Mouse (Mus musculus): ENCODE data around the gene Copz2. TPM values are rescaled to one million over a fixed set of nuclear protein-coding genes. Genes with fewer than 3 reads are reported as not detected.
A peak's percentile ranks its signal among the peaks of the same experiment; 100 is the strongest.

The Copz2 gene
- polyA plus RNA-seq, 1 experiment from 2014 or later = 105 TPM

DNA sequence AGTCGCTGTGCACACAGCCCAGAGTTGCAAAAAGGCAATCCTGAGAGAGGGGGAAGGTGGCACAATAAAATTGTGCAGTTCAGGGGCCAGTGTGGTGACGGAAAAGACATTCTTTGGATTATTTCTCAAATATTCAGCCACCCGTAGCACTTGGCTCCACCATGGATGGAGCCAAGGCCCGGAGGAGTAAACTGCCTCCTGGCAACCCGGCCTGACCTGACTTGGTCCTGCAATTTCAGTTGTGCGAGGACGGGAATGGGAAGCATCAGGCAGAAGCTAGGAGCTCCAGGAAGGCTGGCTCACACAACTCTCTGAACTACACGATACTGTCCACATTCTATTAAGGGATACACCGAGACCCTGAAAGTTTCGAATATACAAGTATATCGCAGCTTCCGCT is 12.9 kb downstream of the Copz2 start:
- Histone ChIP-seq H3K9me3 (replicated peaks; ENCODE audit: control insufficient read depth, low read length) (no peaks in the 10 kb centered on the region), H3K36me3 (ENCODE audit: control insufficient read depth, insufficient read depth, low read length) (no peaks in the 10 kb centered on the region), H3K4me1 (ENCODE audit: control insufficient read depth, insufficient read depth, low read length) (peaks cover 16% of the 10 kb centered on the region), H3K4me3 (ENCODE audit: low read depth, low read length) (no peak overlapping the region), H3K27ac (ENCODE audit: low read depth, low read length) (no peak overlapping the region), H3K27me3 (ENCODE audit: control insufficient read depth, insufficient read depth, low read length) (peaks cover 3% of the 10 kb centered on the region; the same call in 1 of the 2 replicates), H3K9ac (ENCODE audit: low read depth, low read length) (no peak overlapping the region), H3K4me2 (peak overlapping the region; percentile 94)
- no peak for ATAC-seq (replicated peaks; ENCODE audit: insufficient number of reproducible peaks, low FRiP score, low TSS enrichment)
- WGBS (ENCODE audit: insufficient replicate concordance) = 79% methylated on average over 12 of the region's 12 CpGs

DNA sequence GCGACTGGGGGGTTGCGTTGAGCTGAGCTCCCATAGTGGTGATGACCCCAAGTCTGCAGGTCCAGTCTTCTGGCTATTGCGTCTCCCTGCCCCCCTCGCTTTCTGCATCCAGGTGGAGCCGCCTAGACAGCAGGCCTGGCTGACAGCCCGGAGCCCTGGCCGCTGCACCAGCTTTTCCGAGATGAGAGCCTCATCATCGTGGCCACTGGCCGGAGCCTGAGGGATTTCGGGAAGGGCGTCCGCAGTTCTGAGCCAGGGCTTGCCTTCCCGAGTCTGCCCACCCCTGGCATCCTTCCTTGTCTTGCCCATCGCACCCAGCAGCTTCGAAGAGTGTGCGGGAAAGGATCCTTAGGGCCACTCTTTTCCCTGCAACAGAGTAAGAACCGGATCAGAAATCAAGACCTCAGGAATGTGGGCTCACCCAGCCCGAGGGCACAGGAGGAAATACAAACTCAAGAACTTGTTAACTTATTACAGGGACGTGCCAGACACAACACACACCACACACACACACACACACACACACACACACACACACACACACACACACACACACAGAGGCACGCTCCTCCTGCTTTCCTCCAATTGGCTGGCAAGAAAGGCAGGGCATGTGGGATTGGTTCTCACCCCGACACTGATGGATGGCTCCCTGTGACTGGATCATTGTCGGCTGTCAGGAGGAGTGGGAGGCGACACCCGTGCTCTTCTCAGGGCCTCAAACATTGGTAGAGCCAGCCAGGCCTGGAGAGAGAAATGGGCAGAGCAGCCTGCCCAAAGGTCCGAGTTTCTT is 13.7 kb downstream of the Copz2 start:
- Histone ChIP-seq H3K4me1 (ENCODE audit: control insufficient read depth, insufficient read depth, low read length) (peaks cover 16% of the 10 kb centered on the region), H3K27me3 (ENCODE audit: control insufficient read depth, insufficient read depth, low read length) (peaks cover 3% of the 10 kb centered on the region; the same call in 1 of the 2 replicates), H3K36me3 (ENCODE audit: control insufficient read depth, insufficient read depth, low read length) (no peaks in the 10 kb centered on the region), H3K27ac (ENCODE audit: low read depth, low read length) (no peak overlapping the region), H3K9ac (ENCODE audit: low read depth, low read length) (no peak overlapping the region), H3K9me3 (replicated peaks; ENCODE audit: control insufficient read depth, low read length) (no peaks in the 10 kb centered on the region), H3K4me2 (peak overlapping the region; percentile 62), H3K4me3 (ENCODE audit: low read depth, low read length) (peak overlapping the region; percentile 18)
- ATAC-seq (replicated peaks; ENCODE audit: insufficient number of reproducible peaks, low FRiP score, low TSS enrichment) = no peak
- 24% methylated on average over 26 of the region's 26 CpGs for WGBS (ENCODE audit: insufficient replicate concordance)

DNA sequence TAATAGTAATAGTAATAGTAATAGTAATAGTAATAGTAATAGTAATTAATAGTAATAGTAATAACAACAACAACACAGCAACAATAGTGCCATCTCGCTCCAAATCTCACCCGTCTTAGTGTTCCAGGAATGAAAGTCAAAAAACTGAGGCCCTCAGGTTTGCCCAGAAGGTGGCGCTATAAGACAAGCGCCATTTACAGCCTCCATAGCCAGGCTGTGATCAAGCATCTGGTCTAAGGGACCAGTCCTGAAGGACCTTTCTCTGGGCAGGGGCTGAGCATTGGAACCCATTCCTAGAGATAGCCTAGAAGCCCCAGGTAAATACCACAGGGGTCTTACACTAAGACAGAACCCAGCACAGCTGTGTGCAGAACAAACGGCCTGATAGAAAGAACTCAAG is 17.5 kb downstream of the Copz2 start:
- no peaks in the 10 kb centered on the region for H3K9me3 ChIP-seq (replicated peaks; ENCODE audit: control insufficient read depth, low read length)
- WGBS (ENCODE audit: insufficient replicate concordance) = 15% methylated on average over 5 of the region's 5 CpGs
- peaks cover 6% of the 10 kb centered on the region for H3K4me1 ChIP-seq (ENCODE audit: control insufficient read depth, insufficient read depth, low read length)
- no peak overlapping the region for H3K9ac ChIP-seq (ENCODE audit: low read depth, low read length)
- H3K27ac ChIP-seq (ENCODE audit: low read depth, low read length) = no peak overlapping the region
- no peak overlapping the region for H3K4me3 ChIP-seq (ENCODE audit: low read depth, low read length)
- H3K27me3 ChIP-seq (ENCODE audit: control insufficient read depth, insufficient read depth, low read length) = peaks cover 3% of the 10 kb centered on the region; the same call in 1 of the 2 replicates
- H3K36me3 ChIP-seq (ENCODE audit: control insufficient read depth, insufficient read depth, low read length) = no peaks in the 10 kb centered on the region
- no peak for ATAC-seq (replicated peaks; ENCODE audit: insufficient number of reproducible peaks, low FRiP score, low TSS enrichment)
- no peak overlapping the region for H3K4me2 ChIP-seq

DNA sequence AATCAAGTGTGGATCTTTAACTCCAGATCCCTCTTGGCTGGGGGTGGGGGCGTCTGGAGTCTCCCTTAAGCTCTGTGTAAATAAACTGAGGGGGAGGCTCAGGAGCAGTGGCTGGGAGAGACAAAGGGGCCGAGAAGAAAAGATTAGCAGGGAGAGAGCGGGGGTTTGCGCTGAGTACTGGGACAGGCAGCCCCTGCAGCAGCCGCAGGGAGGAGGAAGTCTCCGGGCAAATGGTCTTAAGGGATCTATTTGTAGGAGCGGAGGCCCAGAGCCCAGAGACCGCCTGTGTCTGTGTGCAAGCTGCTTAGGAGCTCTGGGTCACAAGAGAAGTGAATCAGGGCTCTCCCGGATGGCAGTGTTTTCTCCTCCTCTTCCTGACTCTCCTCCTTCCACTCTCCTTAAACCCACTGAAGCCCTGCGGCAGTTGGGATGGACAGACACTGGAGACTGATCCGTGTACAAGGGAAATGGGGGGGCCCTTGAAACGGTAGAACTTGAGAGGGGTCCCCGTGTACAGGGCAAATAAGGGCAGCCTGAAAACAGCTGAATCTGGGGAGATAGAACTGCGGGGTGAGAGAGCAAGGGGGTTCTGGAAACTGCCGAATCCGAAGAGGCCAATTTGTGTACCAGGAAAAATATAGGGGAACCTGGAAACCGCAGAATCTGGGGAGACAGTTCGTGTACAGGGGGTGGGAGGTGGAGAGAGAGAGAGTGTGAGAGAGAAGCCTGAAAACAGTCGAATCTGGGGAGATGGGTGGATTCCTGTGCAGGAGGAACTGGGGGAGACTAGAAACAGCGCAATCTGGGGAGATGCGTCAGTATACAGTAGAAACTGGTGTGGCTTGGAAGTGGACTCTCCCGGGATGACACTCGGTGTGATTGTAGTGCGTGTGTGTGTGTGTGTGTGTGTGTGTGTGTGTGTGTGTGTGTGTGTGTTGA is 23.0 kb downstream of the Copz2 start:
- H3K27ac ChIP-seq (ENCODE audit: low read depth, low read length) = peak overlapping the region; percentile 59
- peak overlapping the region; percentile 41 for H3K4me2 ChIP-seq
- ATAC-seq (replicated peaks; ENCODE audit: insufficient number of reproducible peaks, low FRiP score, low TSS enrichment) = no peak
- no peaks in the 10 kb centered on the region for H3K36me3 ChIP-seq (ENCODE audit: control insufficient read depth, insufficient read depth, low read length)
- H3K4me3 ChIP-seq (ENCODE audit: low read depth, low read length) = peak overlapping the region; percentile 8
- no peaks in the 10 kb centered on the region for H3K9me3 ChIP-seq (replicated peaks; ENCODE audit: control insufficient read depth, low read length)
- H3K27me3 ChIP-seq (ENCODE audit: control insufficient read depth, insufficient read depth, low read length) = peaks cover 12% of the 10 kb centered on the region
- 11% methylated on average over 24 of the region's 24 CpGs for WGBS (ENCODE audit: insufficient replicate concordance)
- peaks cover 28% of the 10 kb centered on the region for H3K4me1 ChIP-seq (ENCODE audit: control insufficient read depth, insufficient read depth, low read length)
- peak overlapping the region; percentile 16; the same call in 1 of the 2 replicates for H3K9ac ChIP-seq (ENCODE audit: low read depth, low read length)

DNA sequence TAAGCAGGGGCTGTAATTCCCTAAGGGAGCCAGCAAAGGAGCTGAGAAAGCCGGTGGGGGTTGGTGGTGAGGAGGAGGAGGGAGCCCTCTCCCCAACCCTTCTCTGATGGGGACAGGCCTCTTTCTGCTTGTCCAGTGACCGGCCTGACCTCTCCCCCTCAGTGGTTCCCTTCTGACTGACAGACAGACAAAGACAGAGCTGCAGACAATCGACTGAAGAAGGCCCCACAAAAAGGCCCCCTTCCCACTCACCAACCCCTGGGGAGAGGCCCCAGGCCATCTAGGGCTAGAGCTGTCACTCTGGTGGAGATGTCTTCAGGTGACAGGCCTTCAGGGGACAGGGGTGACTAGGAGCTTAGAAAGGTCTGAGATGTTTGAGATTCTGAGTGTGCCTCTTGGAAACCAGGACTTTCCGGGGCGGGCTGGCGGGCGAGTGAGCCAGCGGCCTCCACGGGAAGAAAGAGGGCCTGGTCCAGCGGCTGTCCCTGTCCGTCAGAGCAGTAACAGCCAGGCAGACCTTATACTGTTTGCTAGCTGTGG is 24.0 kb downstream of the Copz2 start:
- H3K4me3 ChIP-seq (ENCODE audit: low read depth, low read length) = no peak overlapping the region
- 25% methylated on average over 11 of the region's 11 CpGs for WGBS (ENCODE audit: insufficient replicate concordance)
- no peak overlapping the region for H3K4me2 ChIP-seq

DNA sequence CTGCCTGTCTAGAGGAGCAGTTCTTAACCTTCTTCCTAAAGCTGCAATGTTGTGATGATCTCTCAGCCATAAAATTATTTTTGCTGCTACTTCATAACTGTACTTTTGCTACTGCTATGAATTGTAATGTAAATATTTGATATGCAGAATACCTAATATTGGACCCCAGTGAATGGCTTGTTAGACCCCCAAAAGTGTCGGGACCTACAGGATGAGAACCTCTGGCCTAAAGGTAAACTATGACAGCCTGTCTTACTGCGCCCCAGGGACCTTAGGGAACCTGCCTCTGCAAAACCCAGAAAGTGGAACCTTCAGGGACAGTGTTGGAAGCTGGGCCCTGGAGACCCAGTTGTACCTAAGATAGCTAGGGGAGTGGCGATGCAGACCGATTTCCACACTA is 25.6 kb downstream of the Copz2 start:
- no peak for ATAC-seq (replicated peaks; ENCODE audit: insufficient number of reproducible peaks, low FRiP score, low TSS enrichment)
- Histone ChIP-seq H3K36me3 (ENCODE audit: control insufficient read depth, insufficient read depth, low read length) (no peaks in the 10 kb centered on the region), H3K4me2 (peak overlapping the region; percentile 78), H3K9me3 (replicated peaks; ENCODE audit: control insufficient read depth, low read length) (no peaks in the 10 kb centered on the region), H3K4me1 (ENCODE audit: control insufficient read depth, insufficient read depth, low read length) (peaks cover 28% of the 10 kb centered on the region), H3K9ac (ENCODE audit: low read depth, low read length) (no peak overlapping the region), H3K27ac (ENCODE audit: low read depth, low read length) (no peak overlapping the region), H3K4me3 (ENCODE audit: low read depth, low read length) (peak overlapping the region; percentile 45), H3K27me3 (ENCODE audit: control insufficient read depth, insufficient read depth, low read length) (peaks cover 15% of the 10 kb centered on the region)
- WGBS (ENCODE audit: insufficient replicate concordance) = 16% methylated on average over 4 of the region's 4 CpGs

More for the DNA sequence above, 24.0 kb downstream of the Copz2 start:
- no peak for ATAC-seq (replicated peaks; ENCODE audit: insufficient number of reproducible peaks, low FRiP score, low TSS enrichment)
- no peaks in the 10 kb centered on the region for H3K36me3 ChIP-seq (ENCODE audit: control insufficient read depth, insufficient read depth, low read length)
- peaks cover 28% of the 10 kb centered on the region for H3K4me1 ChIP-seq (ENCODE audit: control insufficient read depth, insufficient read depth, low read length)
- peaks cover 15% of the 10 kb centered on the region for H3K27me3 ChIP-seq (ENCODE audit: control insufficient read depth, insufficient read depth, low read length)
- no peaks in the 10 kb centered on the region for H3K9me3 ChIP-seq (replicated peaks; ENCODE audit: control insufficient read depth, low read length)
- no peak overlapping the region for H3K9ac ChIP-seq (ENCODE audit: low read depth, low read length)
- no peak overlapping the region for H3K27ac ChIP-seq (ENCODE audit: low read depth, low read length)

DNA sequence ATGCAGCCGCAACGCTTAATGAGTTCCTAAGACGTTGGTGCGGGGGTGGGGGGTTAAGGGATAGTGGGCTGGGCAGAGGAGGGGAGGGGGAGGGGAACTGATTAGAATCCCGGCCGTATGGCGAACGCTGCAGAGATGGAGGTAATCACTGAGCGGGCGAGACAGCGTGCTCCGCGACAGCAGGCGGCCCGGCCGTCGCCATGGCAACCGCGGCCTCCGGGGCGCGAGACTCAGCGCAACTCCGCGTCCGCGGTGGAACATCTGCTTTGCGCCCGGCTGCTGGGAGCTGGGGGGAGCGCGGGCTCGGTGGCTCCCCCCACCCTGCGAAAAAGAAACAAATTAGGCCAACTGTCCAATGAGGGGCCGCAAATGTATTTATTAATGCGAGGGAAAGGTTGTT is 26.1 kb downstream of the Copz2 start:
- Histone ChIP-seq H3K4me3 (ENCODE audit: low read depth, low read length) (peak overlapping the region; percentile 45), H3K27ac (ENCODE audit: low read depth, low read length) (no peak overlapping the region), H3K9ac (ENCODE audit: low read depth, low read length) (no peak overlapping the region; the same call in 1 of the 2 replicates), H3K9me3 (replicated peaks; ENCODE audit: control insufficient read depth, low read length) (no peaks in the 10 kb centered on the region), H3K36me3 (ENCODE audit: control insufficient read depth, insufficient read depth, low read length) (no peaks in the 10 kb centered on the region), H3K4me2 (peak overlapping the region; percentile 78), H3K27me3 (ENCODE audit: control insufficient read depth, insufficient read depth, low read length) (peaks cover 15% of the 10 kb centered on the region), H3K4me1 (ENCODE audit: control insufficient read depth, insufficient read depth, low read length) (peaks cover 28% of the 10 kb centered on the region)
- WGBS (ENCODE audit: insufficient replicate concordance) = under 1% methylated on average over 35 of the region's 35 CpGs
- peak; percentile 33; the same call in 1 of the 2 replicates for ATAC-seq (replicated peaks; ENCODE audit: insufficient number of reproducible peaks, low FRiP score, low TSS enrichment)

DNA sequence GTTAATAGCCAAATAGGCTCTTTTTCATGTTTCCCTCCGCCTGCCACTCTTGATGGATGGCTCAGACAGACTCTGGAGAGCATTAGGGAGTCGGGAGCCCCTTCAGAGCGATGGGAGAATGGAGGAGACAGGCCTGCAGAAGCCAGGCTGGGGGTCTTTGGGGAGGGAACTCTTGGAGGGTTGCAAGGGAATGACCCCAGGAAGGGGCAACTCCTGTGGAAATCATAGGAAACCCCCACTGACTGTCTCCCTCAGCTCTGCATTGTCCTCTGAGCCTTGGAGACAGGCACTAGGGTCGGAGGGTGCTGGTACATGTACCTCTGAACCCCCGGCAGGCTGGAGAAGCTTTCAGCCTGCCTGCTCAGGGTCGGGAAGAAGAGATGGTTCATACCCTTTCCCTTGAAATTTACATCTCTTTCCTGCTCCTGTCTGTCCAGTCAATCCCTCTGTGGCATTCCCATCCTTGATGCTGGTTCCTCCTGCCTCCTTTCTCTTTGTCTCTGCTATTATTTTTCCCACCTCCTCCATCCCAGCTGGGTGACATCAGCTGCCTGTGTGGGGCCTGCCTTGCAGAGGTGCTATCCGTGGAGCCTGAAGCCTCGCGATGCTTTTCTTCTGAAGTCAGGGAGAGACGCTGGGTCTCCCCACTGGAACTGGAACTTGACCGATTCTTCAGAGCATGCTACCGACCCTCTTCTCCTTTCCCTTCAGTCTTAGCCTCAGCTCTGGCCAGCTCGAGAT is 26.8 kb downstream of the Copz2 start:
- H3K9ac ChIP-seq (ENCODE audit: low read depth, low read length) = no peak overlapping the region; the same call in none of the 2 replicates
- H3K4me3 ChIP-seq (ENCODE audit: low read depth, low read length) = peak overlapping the region; percentile 45
- peaks cover 15% of the 10 kb centered on the region for H3K27me3 ChIP-seq (ENCODE audit: control insufficient read depth, insufficient read depth, low read length)
- H3K27ac ChIP-seq (ENCODE audit: low read depth, low read length) = peak overlapping the region; percentile 4
- 7% methylated on average over 13 of the region's 13 CpGs for WGBS (ENCODE audit: insufficient replicate concordance)
- no peaks in the 10 kb centered on the region for H3K36me3 ChIP-seq (ENCODE audit: control insufficient read depth, insufficient read depth, low read length)
- H3K9me3 ChIP-seq (replicated peaks; ENCODE audit: control insufficient read depth, low read length) = no peaks in the 10 kb centered on the region
- H3K4me1 ChIP-seq (ENCODE audit: control insufficient read depth, insufficient read depth, low read length) = peaks cover 28% of the 10 kb centered on the region
- ATAC-seq (replicated peaks; ENCODE audit: insufficient number of reproducible peaks, low FRiP score, low TSS enrichment) = no peak
- peak overlapping the region; percentile 78 for H3K4me2 ChIP-seq
